8 mouse cellular contexts compared by ENCODE assay signal in genomic region chr3:88022322-88023191, GRCm38 (mm10). TPM values are rescaled to one million over a fixed set of nuclear protein-coding genes. Genes with fewer than 3 reads are reported as not detected.
DNase-seq lines count a peak whose midpoint lies in the region; TF ChIP-seq lines count a peak whose summit lies in the region.

No protein-coding gene starts in this region.

- no peak overlapping the region for H3K27ac ChIP-seq in cortical plate, adult 2 months (ENCODE audit: insufficient read depth, low read length)
- H3K27ac ChIP-seq in left cerebral cortex, adult 2 months, result peak overlapping the region; percentile 17; the same call in 1 of the 2 replicates

- DNase-seq in adrenal gland, adult (ENCODE audit: inconsistent age in 2 of 2, low spot score in 1 of 2), result peak; percentile 95 to 97
- peak; percentile 85 for DNase-seq in gastrocnemius, postnatal 14 days
- DNase-seq in induced T-regulatory cell, adult 2 months (ENCODE audit: low read depth), result peak; percentile 88
- DNase-seq in left cerebral cortex, adult 2 months (ENCODE audit: extremely low spot score in 1 of 2, low spot score in 2 of 2), result peak; percentile 70 to 78
- peak; percentile 92 to 93 for DNase-seq in lung, postnatal 4 days
- DNase-seq in retina, postnatal 7 days (ENCODE audit: low read depth, low spot score), result peak; percentile 83
- DNase-seq in thymus, postnatal 4 days, result peak; percentile 80

- TF ChIP-seq POLR2A in cortical plate, adult 2 months (IDR thresholded peaks at IDR 0.05; ENCODE audit: extremely low read depth, insufficient read depth, low read length), result peak; percentile 59; the same call in 1 of the 2 replicates

- no peak for TF ChIP-seq CTCF in cortical plate, adult 2 months (IDR thresholded peaks at IDR 0.05; ENCODE audit: extremely low read depth, insufficient read depth, low read length)
- no peak for TF ChIP-seq CTCF in left cerebral cortex, adult 2 months (IDR thresholded peaks at IDR 0.05)

- intact Hi-C loops in gastrocnemius, postnatal 14 days (cut with DNase I; ENCODE audit: low total_unique reads), result no loop called here
- intact Hi-C loops in left cerebral cortex, adult 2 months (cut with DNase I), result no loop called here

- H3K4me3 ChIP-seq in cortical plate, adult 2 months (ENCODE audit: insufficient read depth, low read length), result peak overlapping the region; percentile 47
- peak overlapping the region; percentile 59 for H3K4me3 ChIP-seq in left cerebral cortex, adult 2 months

- H3K4me1 ChIP-seq in cortical plate, adult 2 months (ENCODE audit: control insufficient read depth, insufficient read depth, low read length), result no peaks in the 10 kb centered on the region

RNA-seq across cellular contexts. Expression of gene Hapln2, which starts 4.8 kb away (rescaled TPM):
- 38.5 and 52.4 TPM in 2 replicates for polyA plus RNA-seq in cortical plate, adult 2 months (2012; rRNA removed)
- total RNA-seq in gastrocnemius, postnatal 14 days (2021), result under 1 TPM in 1 of 2 experiments, not detected in 1; 0.13 TPM
- total RNA-seq in left cerebral cortex, adult 2 months (2021), result 10 to 100 TPM; 11.3 to 13.5 TPM

RNA-seq across cellular contexts. Expression of gene Gpatch4, which starts 20.4 kb away (rescaled TPM):
- polyA plus RNA-seq in cortical plate, adult 2 months (2012; rRNA removed), result 14.1 and 14.3 TPM in 2 replicates
- total RNA-seq in gastrocnemius, postnatal 14 days (2021), result 10 to 100 TPM; 11.3 to 15.0 TPM
- 10 to 100 TPM; 17.5 to 19.1 TPM for total RNA-seq in left cerebral cortex, adult 2 months (2021)

RNA-seq across cellular contexts. Expression of gene Bcan, which starts 22.5 kb away (rescaled TPM):
- 378 and 380 TPM in 2 replicates for polyA plus RNA-seq in cortical plate, adult 2 months (2012; rRNA removed)
- under 1 TPM; 0.08 to 0.16 TPM for total RNA-seq in gastrocnemius, postnatal 14 days (2021)
- 100 to 1,000 TPM; 241 to 256 TPM for total RNA-seq in left cerebral cortex, adult 2 months (2021)

RNA-seq across cellular contexts. Expression of gene Naxe, which starts 35.7 kb away (rescaled TPM):
- polyA plus RNA-seq in cortical plate, adult 2 months (2012; rRNA removed), result 93.2 and 94.3 TPM in 2 replicates
- total RNA-seq in gastrocnemius, postnatal 14 days (2021), result 10 to 100 TPM; 47.1 to 47.4 TPM
- total RNA-seq in left cerebral cortex, adult 2 months (2021), result 10 to 100 TPM; 64.3 to 66.6 TPM

RNA-seq across cellular contexts. Expression of gene Nes, which starts 51.7 kb away (rescaled TPM):
- 3.1 and 3.6 TPM in 2 replicates for polyA plus RNA-seq in cortical plate, adult 2 months (2012; rRNA removed)
- 10 to 100 TPM; 37.2 to 51.2 TPM for total RNA-seq in gastrocnemius, postnatal 14 days (2021)
- total RNA-seq in left cerebral cortex, adult 2 months (2021), result 1 to 10 TPM; 5.7 to 6.2 TPM

Comparison
In these comparisons a context has a peak if more than half of its experiments do, and no peak if none do; other contexts are left out.
1. RNA of gene Hapln2, which starts 4.8 kb away (total RNA-seq): 11.3 to 13.5 TPM in left cerebral cortex, adult 2 months; 0.13 TPM in gastrocnemius, postnatal 14 days; every median in the first group is over 10 times any median in the second.
2. RNA of gene Bcan, which starts 22.5 kb away (total RNA-seq): 241 to 256 TPM in left cerebral cortex, adult 2 months; 0.08 to 0.16 TPM in gastrocnemius, postnatal 14 days; every median in the first group is over 100 times any median in the second.
3. Peak in every context shown above with its lines, with median percentiles within 50 percentile points of each other: DNase-seq.